Comparison of ENCODE assay signal across 9 mouse cellular contexts in the genomic region with DNA sequence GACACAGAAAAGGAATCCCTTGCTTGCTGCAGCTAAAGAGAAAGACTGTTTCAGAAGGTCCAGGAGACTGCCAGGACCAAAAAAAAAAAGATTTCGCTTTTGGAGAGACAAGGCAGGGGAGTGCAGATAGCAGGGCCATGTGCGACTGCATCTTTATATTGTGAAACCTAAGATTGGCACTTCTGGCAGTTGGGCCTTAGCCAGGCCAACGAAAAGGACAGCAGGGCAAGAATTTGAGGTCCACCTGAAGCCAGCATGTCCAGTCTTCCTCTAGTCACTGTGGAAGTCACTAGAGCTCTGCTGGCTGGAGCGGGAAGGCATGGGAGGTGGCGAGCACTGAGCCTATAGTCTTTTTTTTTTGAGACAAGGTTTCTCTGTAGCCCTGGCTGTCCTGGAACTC. TPM values are rescaled to one million over a fixed set of nuclear protein-coding genes. Genes with fewer than 3 reads are reported as not detected.
DNase-seq lines count a peak whose midpoint lies in the region; ATAC-seq and TF ChIP-seq lines count a peak whose summit lies in the region.
"Had no signal": no experiment of that assay in that cellular context is flagged by ENCODE, and none has a peak within 500 bp of the region (broad histone marks: within the 10 kb centered on the region; RNA-seq: fewer than 3 reads in every experiment).

No protein-coding gene starts in this region.

- no peak for TF ChIP-seq CTCF in lung, embryonic 14.5 days (IDR thresholded peaks at IDR 0.05; ENCODE audit: low read depth)
- TF ChIP-seq CTCF in intestine, postnatal 0 days (IDR thresholded peaks at IDR 0.05; ENCODE audit: low read depth): no peak

- no peaks in the 10 kb centered on the region for H3K4me1 ChIP-seq in lung, embryonic 14.5 days (ENCODE audit: insufficient read depth)
- H3K4me1 ChIP-seq in embryonic facial prominence, embryonic 12.5 days: peaks cover 11% of the 10 kb centered on the region
- H3K4me1 ChIP-seq in intestine, postnatal 0 days (replicated peaks; ENCODE audit: control insufficient read depth, insufficient read depth, low read length): 0 out of 2 replicates have a peak, but pooled peaks cover 3% of the 10 kb centered on the region
- 0 out of 2 replicates have a peak, but pooled peaks cover 2% of the 10 kb centered on the region for H3K4me1 ChIP-seq in neural tube, embryonic 14.5 days (ENCODE audit: control insufficient read depth, insufficient read depth, low read length)

- H3K27ac ChIP-seq in lung, embryonic 14.5 days (ENCODE audit: low read depth): peak overlapping the region; percentile 97; the same call in 1 of the 2 replicates
- H3K27ac ChIP-seq in embryonic facial prominence, embryonic 12.5 days: no peak overlapping the region
- H3K27ac ChIP-seq in intestine, postnatal 0 days (ENCODE audit: low read depth, low read length): no peak overlapping the region
- H3K27ac ChIP-seq in neural tube, embryonic 14.5 days (ENCODE audit: low read depth, low read length): no peak overlapping the region

- ATAC-seq in lung, embryonic 14.5 days (ENCODE audit: insufficient read depth): no peak
- ATAC-seq in embryonic facial prominence, embryonic 12.5 days (ENCODE audit: insufficient number of reproducible peaks, insufficient read depth, low FRiP score, low TSS enrichment): no peak
- ATAC-seq in intestine, postnatal 0 days: no peak
- ATAC-seq in neural tube, embryonic 14.5 days (ENCODE audit: low read depth): no peak

- 36% methylated on average over 5 of the region's 5 CpGs for WGBS in lung, embryonic 14.5 days
- WGBS in embryonic facial prominence, embryonic 12.5 days: 69% methylated on average over 5 of the region's 5 CpGs
- WGBS in intestine, postnatal 0 days: 44% methylated on average over 5 of the region's 5 CpGs
- WGBS in neural tube, embryonic 14.5 days: 78% methylated on average over 5 of the region's 5 CpGs

- no peak for DNase-seq in lung, embryonic 14.5 days
- DNase-seq in lung, postnatal 14 days: no peak
- DNase-seq in embryo, embryonic 10.5 days (ENCODE audit: low spot score): no peak
- DNase-seq in cerebellum, postnatal 25 days: no peak
- DNase-seq in lung, postnatal 4 days: no peak
- DNase-seq: right cerebral cortex, postnatal 25 days had no signal

- H3K9me3 ChIP-seq in lung, embryonic 14.5 days (ENCODE audit: low read depth, low read length): no peaks in the 10 kb centered on the region
- no peaks in the 10 kb centered on the region for H3K9me3 ChIP-seq in embryonic facial prominence, embryonic 12.5 days
- H3K9me3 ChIP-seq in intestine, postnatal 0 days (ENCODE audit: control insufficient read depth): no peaks in the 10 kb centered on the region
- H3K9me3 ChIP-seq in neural tube, embryonic 14.5 days (ENCODE audit: control insufficient read depth, low read length): no peaks in the 10 kb centered on the region

- H3K27me3 ChIP-seq in lung, embryonic 14.5 days (ENCODE audit: insufficient read depth, low read length): no peaks in the 10 kb centered on the region
- H3K27me3 ChIP-seq in embryonic facial prominence, embryonic 12.5 days: no peaks in the 10 kb centered on the region
- no peaks in the 10 kb centered on the region for H3K27me3 ChIP-seq in intestine, postnatal 0 days (replicated peaks; ENCODE audit: control insufficient read depth, insufficient read depth, low read length)
- no peaks in the 10 kb centered on the region for H3K27me3 ChIP-seq in neural tube, embryonic 14.5 days (ENCODE audit: control insufficient read depth, insufficient read depth, low read length)

- H3K4me3 ChIP-seq in lung, embryonic 14.5 days (ENCODE audit: low read depth, low read length): peak overlapping the region; percentile 74
- H3K4me3 ChIP-seq in embryonic facial prominence, embryonic 12.5 days: peak overlapping the region; percentile 62
- H3K4me3 ChIP-seq in intestine, postnatal 0 days (ENCODE audit: low read depth, low read length): peak overlapping the region; percentile 47
- H3K4me3 ChIP-seq in neural tube, embryonic 14.5 days (ENCODE audit: low read depth, low read length): no peak overlapping the region

- H3K4me2 ChIP-seq in lung, embryonic 14.5 days: peak overlapping the region; percentile 85
- H3K4me2 ChIP-seq in embryonic facial prominence, embryonic 12.5 days (replicated peaks): peak overlapping the region; percentile 66
- peak overlapping the region; percentile 73 for H3K4me2 ChIP-seq in intestine, postnatal 0 days (replicated peaks; ENCODE audit: low read depth)
- peak overlapping the region; percentile 70; the same call in 1 of the 2 replicates for H3K4me2 ChIP-seq in neural tube, embryonic 14.5 days (ENCODE audit: low read depth, low read length)

- peaks cover 29% of the 10 kb centered on the region for H3K36me3 ChIP-seq in lung, embryonic 14.5 days (ENCODE audit: insufficient read depth)
- peaks cover 26% of the 10 kb centered on the region for H3K36me3 ChIP-seq in embryonic facial prominence, embryonic 12.5 days
- H3K36me3 ChIP-seq in intestine, postnatal 0 days (ENCODE audit: control insufficient read depth, insufficient read depth): peaks cover 20% of the 10 kb centered on the region; the same call in 1 of the 2 replicates
- H3K36me3 ChIP-seq in neural tube, embryonic 14.5 days (ENCODE audit: control insufficient read depth, insufficient read depth, low read length): peaks cover 15% of the 10 kb centered on the region

- H3K9ac ChIP-seq in lung, embryonic 14.5 days: peak overlapping the region; percentile 86
- H3K9ac ChIP-seq in embryonic facial prominence, embryonic 12.5 days: peak overlapping the region; percentile 89
- no peak overlapping the region for H3K9ac ChIP-seq in intestine, postnatal 0 days (ENCODE audit: low read depth, low read length)
- H3K9ac ChIP-seq in neural tube, embryonic 14.5 days (replicated peaks; ENCODE audit: low read depth, low read length): no peak overlapping the region

RNA-seq across cellular contexts. Expression of gene Pmf1, which starts 1.2 kb away (rescaled TPM):
- polyA plus RNA-seq in lung, embryonic 14.5 days (2014; fragmentation: Nextera tagmentation; extraction: Ambion mirVana): 162 and 173 TPM in 2 replicates
- 130 and 133 TPM in 2 replicates for polyA plus RNA-seq in embryonic facial prominence, embryonic 12.5 days (2016; fragmentation: Nextera tagmentation; extraction: Ambion mirVana)
- polyA plus RNA-seq in intestine, postnatal 0 days (2015; fragmentation: Nextera tagmentation; extraction: Ambion mirVana): 61.2 and 62.5 TPM in 2 replicates
- polyA plus RNA-seq in neural tube, embryonic 14.5 days (2014; fragmentation: Nextera tagmentation; extraction: Ambion mirVana): 19.3 and 22.2 TPM in 2 replicates

RNA-seq across cellular contexts. Expression of gene Slc25a44, which starts 16.0 kb away (rescaled TPM):
- 16.6 and 18.3 TPM in 2 replicates for polyA plus RNA-seq in lung, embryonic 14.5 days (2014; fragmentation: Nextera tagmentation; extraction: Ambion mirVana)
- 17.0 and 17.3 TPM in 2 replicates for polyA plus RNA-seq in embryonic facial prominence, embryonic 12.5 days (2016; fragmentation: Nextera tagmentation; extraction: Ambion mirVana)
- 30.4 and 31.7 TPM in 2 replicates for polyA plus RNA-seq in intestine, postnatal 0 days (2015; fragmentation: Nextera tagmentation; extraction: Ambion mirVana)
- 40.8 and 42.5 TPM in 2 replicates for polyA plus RNA-seq in neural tube, embryonic 14.5 days (2014; fragmentation: Nextera tagmentation; extraction: Ambion mirVana)

RNA-seq across cellular contexts. Expression of gene Bglap, which starts 24.7 kb away (rescaled TPM):
- polyA plus RNA-seq in lung, embryonic 14.5 days (2014; fragmentation: Nextera tagmentation; extraction: Ambion mirVana): not detected in 2 replicates
- not detected in 2 replicates for polyA plus RNA-seq in embryonic facial prominence, embryonic 12.5 days (2016; fragmentation: Nextera tagmentation; extraction: Ambion mirVana)
- not detected in 2 replicates for polyA plus RNA-seq in intestine, postnatal 0 days (2015; fragmentation: Nextera tagmentation; extraction: Ambion mirVana)
- not detected in 2 replicates for polyA plus RNA-seq in neural tube, embryonic 14.5 days (2014; fragmentation: Nextera tagmentation; extraction: Ambion mirVana)

RNA-seq across cellular contexts. Expression of gene Bglap2, which starts 30.5 kb away (rescaled TPM):
- polyA plus RNA-seq in lung, embryonic 14.5 days (2014; fragmentation: Nextera tagmentation; extraction: Ambion mirVana): not detected in 2 replicates
- not detected in 2 replicates for polyA plus RNA-seq in embryonic facial prominence, embryonic 12.5 days (2016; fragmentation: Nextera tagmentation; extraction: Ambion mirVana)
- polyA plus RNA-seq in intestine, postnatal 0 days (2015; fragmentation: Nextera tagmentation; extraction: Ambion mirVana): not detected in 2 replicates
- not detected in 2 replicates for polyA plus RNA-seq in neural tube, embryonic 14.5 days (2014; fragmentation: Nextera tagmentation; extraction: Ambion mirVana)

RNA-seq across cellular contexts. Expression of gene Bglap3, which starts 36.4 kb away (rescaled TPM):
- 0.19 and 0.24 TPM in 2 replicates for polyA plus RNA-seq in lung, embryonic 14.5 days (2014; fragmentation: Nextera tagmentation; extraction: Ambion mirVana)
- polyA plus RNA-seq in embryonic facial prominence, embryonic 12.5 days (2016; fragmentation: Nextera tagmentation; extraction: Ambion mirVana): 0.17 TPM in 1 of 2 replicates, not detected in the other
- polyA plus RNA-seq in intestine, postnatal 0 days (2015; fragmentation: Nextera tagmentation; extraction: Ambion mirVana): 72.5 and 81.0 TPM in 2 replicates
- polyA plus RNA-seq in neural tube, embryonic 14.5 days (2014; fragmentation: Nextera tagmentation; extraction: Ambion mirVana): 0.28 TPM in 1 of 2 replicates, not detected in the other

Comparison
In these comparisons a context has a peak if more than half of its experiments do, and no peak if none do; other contexts are left out.
1. H3K9ac ChIP-seq: peak in lung, embryonic 14.5 days (single experiment) and embryonic facial prominence, embryonic 12.5 days (single experiment); none in intestine, postnatal 0 days (single experiment) and neural tube, embryonic 14.5 days (single experiment).
2. Peak in every context shown above with its lines, with median percentiles within 50 percentile points of each other: H3K4me2 ChIP-seq.